Mouse (Mus musculus) lung, postnatal 10 days (tissue): ENCODE data around the gene Olfm2.
"Not testable (repeated sequence)": the region's sequence is repeated elsewhere in the genome, so short reads cannot be mapped to it uniquely, and the experiment has no call there.

ENCODE experiments used
- DNase-seq: peaks from one replicate; pipeline ENCODE4 v3.0.0; 2021

Gene Olfm2

GRCm38 (mm10) chr9:20644360-20645081, 101.6 kb downstream of the Olfm2 start, which contains the start of gene Fbxl12:
TSS of gene Fbxl12 (minus strand) at chr9:20644767.
- peak; percentile 82 for DNase-seq

- no peak for DNase-seq
Observed at GRCm38 (mm10) chr9:20643781-20644180, 102.4 kb downstream of the Olfm2 start.

DNA sequence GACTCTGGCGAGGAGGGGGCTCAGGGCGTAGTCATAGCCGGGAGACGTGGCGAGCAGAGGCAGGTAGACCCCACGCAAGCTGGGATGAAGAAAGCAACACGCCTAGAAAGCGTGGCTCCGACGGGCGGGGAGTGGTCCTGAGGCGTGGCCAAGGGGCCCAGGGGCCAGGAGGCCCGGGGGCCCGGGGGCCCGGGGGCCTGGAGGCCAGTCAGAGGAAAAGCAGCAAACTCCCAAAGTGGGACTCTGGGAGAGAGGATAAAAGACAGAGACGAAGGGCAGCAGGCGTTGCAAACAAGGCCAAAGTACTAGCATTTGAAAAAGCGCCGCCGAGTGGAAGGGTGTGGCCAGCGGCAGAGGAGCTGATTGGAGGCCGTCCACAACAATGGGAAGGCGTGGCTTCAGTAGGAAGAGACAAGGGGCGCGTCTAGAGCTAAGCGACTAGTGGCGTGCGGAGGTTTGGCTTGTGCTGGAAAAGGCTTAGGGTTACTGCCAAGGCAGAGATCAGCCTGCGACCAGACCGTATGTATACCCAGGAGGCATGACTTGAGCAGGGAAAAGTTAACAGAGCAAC, 103.2 kb downstream of the Olfm2 start:
- peak; percentile 97 for DNase-seq

- DNase-seq: peak; percentile 96
Observed at GRCm38 (mm10) chr9:20642101-20642895, 103.9 kb downstream of the Olfm2 start, which contains the start of gene Ubl5. TSS of gene Ubl5 (plus strand) at chr9:20642878.

- no peak for DNase-seq
Observed at GRCm38 (mm10) chr9:20641501-20641900, 104.6 kb downstream of the Olfm2 start.

DNA sequence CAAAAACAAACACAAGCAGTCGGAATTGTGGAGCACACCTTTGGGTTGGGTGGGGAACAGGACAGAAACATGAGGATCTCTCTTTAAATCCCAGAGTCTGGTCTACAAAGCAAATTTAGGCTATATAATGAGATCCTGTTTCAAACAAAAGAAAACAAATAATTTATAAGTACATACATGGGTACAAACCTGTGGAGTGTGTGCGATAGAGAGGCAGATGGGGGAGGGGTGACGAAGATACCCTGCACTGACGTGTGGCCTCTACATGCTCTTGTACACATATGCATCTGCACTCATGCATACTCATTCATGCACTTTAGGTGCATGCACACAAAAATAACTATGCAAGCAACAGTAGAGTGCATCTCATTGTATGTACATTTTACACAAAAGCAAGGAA, 106.7 kb downstream of the Olfm2 start:
- DNase-seq: no peak

- DNase-seq: no peak
Observed at GRCm38 (mm10) chr9:20638552-20638951, 107.6 kb downstream of the Olfm2 start.

GRCm38 (mm10) chr9:20636790-20637189, 109.4 kb downstream of the Olfm2 start:
- DNase-seq: no peak

GRCm38 (mm10) chr9:20636256-20636655, 109.9 kb downstream of the Olfm2 start:
- peak; percentile 15 for DNase-seq

DNA sequence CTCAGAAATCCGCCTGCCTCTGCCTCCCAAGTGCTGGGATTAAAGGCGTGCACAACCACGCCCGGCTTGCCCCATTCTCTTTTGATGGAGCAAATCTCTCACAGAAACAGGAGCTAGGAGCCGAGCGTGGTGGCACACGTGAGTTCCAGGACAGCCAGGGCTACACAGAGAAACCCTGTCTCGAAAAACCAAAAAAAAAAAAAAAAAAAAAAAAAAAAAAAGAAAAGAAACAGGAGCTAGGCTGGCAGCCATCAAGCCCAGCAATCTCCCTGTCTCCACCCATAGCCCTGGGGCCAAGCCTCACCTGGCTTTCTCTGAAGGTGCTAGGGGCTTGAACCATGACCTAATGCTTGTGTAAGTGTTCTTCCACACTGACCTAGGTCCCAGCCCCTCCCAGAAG, 110.5 kb downstream of the Olfm2 start:
- DNase-seq: not testable (repeated sequence)

GRCm38 (mm10) chr9:20631332-20631731, 114.8 kb downstream of the Olfm2 start:
- DNase-seq: no peak
